Mouse (Mus musculus) testis, adult 2 months (tissue): Measurements from ENCODE around the gene Dgkg.

Experiments used
- CTCF ChIP-seq: fragments of 200-500 bp; IDR thresholded peaks from 2 replicates; pipeline ENCODE4 v1.5.1; 2012; ENCODE audit warnings: low read depth, mild to moderate bottlenecking, inconsistent platforms, low read length, moderate library complexity; ENCODE audit not compliant: control insufficient read depth, insufficient read depth, insufficient replicate concordance
- POLR2A ChIP-seq: fragments of 200-500 bp; IDR thresholded peaks from 2 replicates; pipeline ENCODE4 v1.6.1; 2012; ENCODE audit warnings: low read depth, mild to moderate bottlenecking, inconsistent platforms, low read length, moderate library complexity; ENCODE audit not compliant: control insufficient read depth

GRCm38 (mm10) chr16:22493396-22493795 is 163.6 kb downstream of the Dgkg start:
- TF ChIP-seq CTCF: no peak
- no peak for TF ChIP-seq POLR2A
